Comparison of ENCODE assay signal across 25 mouse cellular contexts in genomic region chr17:56294241-56294640, GRCm38 (mm10). TPM values are rescaled to one million over a fixed set of nuclear protein-coding genes. Genes with fewer than 3 reads are reported as not detected.
DNase-seq lines count a peak whose midpoint lies in the region; ATAC-seq and TF ChIP-seq lines count a peak whose summit lies in the region.
"Had no signal": no experiment of that assay in that cellular context is flagged by ENCODE, and none has a peak within 500 bp of the region (broad histone marks: within the 10 kb centered on the region; RNA-seq: fewer than 3 reads in every experiment).

No protein-coding gene starts in this region.

- DNase-seq in cerebellum, adult 11 months = peak; percentile 66
- peak; percentile 77 for DNase-seq in midbrain, postnatal 0 days (ENCODE audit: low spot score)
- DNase-seq in midbrain, embryonic 10.5 days (ENCODE audit: low spot score) = no peak
- DNase-seq in cerebellum, adult 11-12 months = peak; percentile 78
- peak; percentile 70 to 79 for DNase-seq in cerebellum, postnatal 25 days
- DNase-seq in adrenal gland, postnatal 14 days = no peak
- DNase-seq in heart, embryonic 10.5 days (ENCODE audit: low spot score) = no peak
- DNase-seq: adrenal gland, adult 8-10 months; heart, postnatal 4 days; kidney, adult 9 months; kidney, postnatal 4 days; layer of hippocampus, postnatal 36 days; lung, adult 2 months; lung, postnatal 4 days had no signal

- H3K9ac ChIP-seq in midbrain, postnatal 0 days (replicated peaks; ENCODE audit: low read length, poor library complexity, severe bottlenecking) = no peak overlapping the region
- H3K9ac ChIP-seq: embryonic facial prominence, embryonic 15.5 days; heart, embryonic 12.5 days; neural tube, embryonic 13.5 days had no signal

- no peaks in the 10 kb centered on the region for H3K9me3 ChIP-seq in midbrain, postnatal 0 days (ENCODE audit: low read length)
- H3K9me3 ChIP-seq in midbrain, embryonic 10.5 days (replicated peaks) = no peaks in the 10 kb centered on the region
- no peaks in the 10 kb centered on the region for H3K9me3 ChIP-seq in heart, embryonic 10.5 days
- H3K9me3 ChIP-seq: embryonic facial prominence, embryonic 15.5 days; heart, embryonic 12.5 days; neural tube, embryonic 13.5 days had no signal

- no peaks in the 10 kb centered on the region for H3K36me3 ChIP-seq in midbrain, postnatal 0 days (ENCODE audit: insufficient read depth, low read length)
- H3K36me3 ChIP-seq in midbrain, embryonic 10.5 days = no peaks in the 10 kb centered on the region
- no peaks in the 10 kb centered on the region for H3K36me3 ChIP-seq in heart, embryonic 10.5 days
- H3K36me3 ChIP-seq: embryonic facial prominence, embryonic 15.5 days; heart, embryonic 12.5 days; neural tube, embryonic 13.5 days had no signal

- no peak for ATAC-seq in cerebellum, adult (ENCODE audit: insufficient number of reproducible peaks, low FRiP score, low TSS enrichment)
- ATAC-seq in midbrain, postnatal 0 days (ENCODE audit: low FRiP score) = no peak
- ATAC-seq: inflammation-experienced regulatory T-cells, adult 6 months had no signal

- H3K4me2 ChIP-seq in midbrain, postnatal 0 days (ENCODE audit: low read depth, low read length, poor library complexity, severe bottlenecking) = no peak overlapping the region
- H3K4me2 ChIP-seq: embryonic facial prominence, embryonic 15.5 days; heart, embryonic 12.5 days; midbrain, embryonic 11.5 days; neural tube, embryonic 13.5 days had no signal

- H3K27ac ChIP-seq in midbrain, postnatal 0 days (ENCODE audit: low read depth, low read length) = no peak overlapping the region
- H3K27ac ChIP-seq in midbrain, embryonic 10.5 days (replicated peaks) = no peak overlapping the region
- H3K27ac ChIP-seq in heart, embryonic 10.5 days = no peak overlapping the region
- H3K27ac ChIP-seq: embryonic facial prominence, embryonic 15.5 days; neural tube, embryonic 13.5 days had no signal

- H3K27me3 ChIP-seq in midbrain, postnatal 0 days (ENCODE audit: insufficient read depth, low read length) = 0 out of 2 replicates have a peak, but pooled peaks cover 4% of the 10 kb centered on the region
- H3K27me3 ChIP-seq in midbrain, embryonic 10.5 days (ENCODE audit: low read depth, poor library complexity, severe bottlenecking) = no peaks in the 10 kb centered on the region
- H3K27me3 ChIP-seq in heart, embryonic 10.5 days (ENCODE audit: insufficient read depth, poor library complexity, severe bottlenecking) = no peaks in the 10 kb centered on the region
- H3K27me3 ChIP-seq: embryonic facial prominence, embryonic 15.5 days; heart, embryonic 12.5 days; neural tube, embryonic 13.5 days had no signal

- H3K4me1 ChIP-seq in midbrain, postnatal 0 days (ENCODE audit: insufficient read depth, low read length) = no peaks in the 10 kb centered on the region
- peaks cover 36% of the 10 kb centered on the region for H3K4me1 ChIP-seq in midbrain, embryonic 10.5 days
- peaks cover 27% of the 10 kb centered on the region for H3K4me1 ChIP-seq in heart, embryonic 10.5 days

- no peak for TF ChIP-seq CTCF in midbrain, postnatal 0 days (IDR thresholded peaks at IDR 0.05)

- WGBS in midbrain, postnatal 0 days = 89% methylated on average over 19 of the region's 19 CpGs
- WGBS in midbrain, embryonic 10.5 days = 94% methylated on average over 19 of the region's 19 CpGs
- WGBS in heart, embryonic 10.5 days = 89% methylated on average over 19 of the region's 19 CpGs

- no peak overlapping the region for H3K4me3 ChIP-seq in midbrain, postnatal 0 days (ENCODE audit: low read depth, low read length)
- H3K4me3 ChIP-seq in midbrain, embryonic 10.5 days = no peak overlapping the region
- no peak overlapping the region for H3K4me3 ChIP-seq in heart, embryonic 10.5 days
- H3K4me3 ChIP-seq: embryonic facial prominence, embryonic 15.5 days; heart, embryonic 12.5 days; neural tube, embryonic 13.5 days had no signal

RNA-seq across cellular contexts. Expression of gene Plin3, which starts 1.6 kb away (rescaled TPM):
- 8.1 and 12.4 TPM in 2 replicates for total RNA-seq in midbrain, postnatal 0 days (2014; rRNA removed)
- polyA plus RNA-seq in midbrain, postnatal 0 days (2015; fragmentation: Nextera tagmentation; extraction: Ambion mirVana) = 9.6 and 12.1 TPM in 2 replicates
- 59.5 and 70.0 TPM in 2 replicates for polyA plus RNA-seq in midbrain, embryonic 10.5 days (2016; fragmentation: Nextera tagmentation; extraction: Ambion mirVana)
- total RNA-seq in adrenal gland, postnatal 14 days (2021) = 76.9 and 106 TPM in 2 replicates
- 81.7 and 93.2 TPM in 2 replicates for polyA plus RNA-seq in heart, embryonic 10.5 days (2016; fragmentation: Nextera tagmentation; extraction: Ambion mirVana)

RNA-seq across cellular contexts. Expression of gene Arrdc5, which starts 5.8 kb away (rescaled TPM):
- not detected in 2 replicates for total RNA-seq in midbrain, postnatal 0 days (2014; rRNA removed)
- polyA plus RNA-seq in midbrain, postnatal 0 days (2015; fragmentation: Nextera tagmentation; extraction: Ambion mirVana) = not detected in 2 replicates
- polyA plus RNA-seq in midbrain, embryonic 10.5 days (2016; fragmentation: Nextera tagmentation; extraction: Ambion mirVana) = not detected in 2 replicates
- not detected in 2 replicates for total RNA-seq in adrenal gland, postnatal 14 days (2021)
- polyA plus RNA-seq in heart, embryonic 10.5 days (2016; fragmentation: Nextera tagmentation; extraction: Ambion mirVana) = not detected in 2 replicates
- total RNA-seq: adrenal gland, adult 8-10 months; heart, postnatal 4 days; layer of hippocampus, postnatal 36 days; left cerebral cortex, postnatal 36 days; liver, adult 2 months had no signal
- polyA plus RNA-seq: embryonic facial prominence, embryonic 15.5 days; forebrain, embryonic 11.5 days; frontal cortex, adult 2 months; heart, embryonic 12.5 days; inflammation-experienced regulatory T-cells, adult 6 months; liver, adult 2 months; lung, adult 2 months; midbrain, embryonic 11.5 days; neural tube, embryonic 13.5 days; small intestine, adult 2 months had no signal

RNA-seq across cellular contexts. Expression of gene Uhrf1, which starts 8.9 kb away (rescaled TPM):
- total RNA-seq in midbrain, postnatal 0 days (2014; rRNA removed) = 5.9 and 10.0 TPM in 2 replicates
- 4.7 and 4.9 TPM in 2 replicates for polyA plus RNA-seq in midbrain, postnatal 0 days (2015; fragmentation: Nextera tagmentation; extraction: Ambion mirVana)
- 291 and 321 TPM in 2 replicates for polyA plus RNA-seq in midbrain, embryonic 10.5 days (2016; fragmentation: Nextera tagmentation; extraction: Ambion mirVana)
- 25.6 and 29.3 TPM in 2 replicates for total RNA-seq in adrenal gland, postnatal 14 days (2021)
- 136 and 163 TPM in 2 replicates for polyA plus RNA-seq in heart, embryonic 10.5 days (2016; fragmentation: Nextera tagmentation; extraction: Ambion mirVana)

RNA-seq across cellular contexts. Expression of gene Ticam1, which starts 17.7 kb away (rescaled TPM):
- 3.1 and 3.7 TPM in 2 replicates for total RNA-seq in midbrain, postnatal 0 days (2014; rRNA removed)
- 0.91 and 1.1 TPM in 2 replicates for polyA plus RNA-seq in midbrain, postnatal 0 days (2015; fragmentation: Nextera tagmentation; extraction: Ambion mirVana)
- polyA plus RNA-seq in midbrain, embryonic 10.5 days (2016; fragmentation: Nextera tagmentation; extraction: Ambion mirVana) = 2.4 and 3.1 TPM in 2 replicates
- total RNA-seq in adrenal gland, postnatal 14 days (2021) = 18.7 and 20.9 TPM in 2 replicates
- polyA plus RNA-seq in heart, embryonic 10.5 days (2016; fragmentation: Nextera tagmentation; extraction: Ambion mirVana) = 6.8 and 9.5 TPM in 2 replicates

RNA-seq across cellular contexts. Expression of gene Kdm4b, which starts 31.6 kb away (rescaled TPM):
- 123 and 140 TPM in 2 replicates for total RNA-seq in midbrain, postnatal 0 days (2014; rRNA removed)
- 45.6 and 48.0 TPM in 2 replicates for polyA plus RNA-seq in midbrain, postnatal 0 days (2015; fragmentation: Nextera tagmentation; extraction: Ambion mirVana)
- 45.2 and 56.1 TPM in 2 replicates for polyA plus RNA-seq in midbrain, embryonic 10.5 days (2016; fragmentation: Nextera tagmentation; extraction: Ambion mirVana)
- 40.1 and 46.2 TPM in 2 replicates for total RNA-seq in adrenal gland, postnatal 14 days (2021)
- polyA plus RNA-seq in heart, embryonic 10.5 days (2016; fragmentation: Nextera tagmentation; extraction: Ambion mirVana) = 34.6 and 35.6 TPM in 2 replicates

Comparison
In these comparisons a context has a peak if more than half of its experiments do, and no peak if none do; other contexts are left out.
1. DNase-seq: peak in cerebellum, adult 11 months (single experiment), midbrain, postnatal 0 days (single experiment), cerebellum, adult 11-12 months (single experiment) and cerebellum, postnatal 25 days (2 of 2); none in midbrain, embryonic 10.5 days (single experiment), adrenal gland, postnatal 14 days (single experiment) and heart, embryonic 10.5 days (single experiment).
2. RNA of gene Uhrf1, which starts 8.9 kb away (polyA plus RNA-seq): 291 to 321 TPM in midbrain, embryonic 10.5 days and 136 to 163 TPM in heart, embryonic 10.5 days; 4.7 to 4.9 TPM in midbrain, postnatal 0 days; every median in the first group is over 10 times any median in the second.